Mouse (Mus musculus) lung, embryonic 14.5 days (tissue): ENCODE results near the gene Calr4. TPM values are rescaled to one million over a fixed set of nuclear protein-coding genes. Genes with fewer than 3 reads are reported as not detected.

Experiments
- ATAC-seq: fragments of 200-750 bp; cut with Nextera tagmentation; 2 replicates; pipeline ENCODE4 v1.8.0; 2017; ENCODE audit warnings: mild to moderate bottlenecking, moderate TSS enrichment, moderate library complexity; ENCODE audit not compliant: insufficient read depth
- DNase-seq: peaks from one replicate; pipeline ENCODE4 v3.0.0-alpha.2; 2015
- H3K27ac ChIP-seq: fragments of 300-500 bp; sonication (generic); 2 replicates; pipeline ENCODE4 v1.5.1; 2014; ENCODE audit warnings: low read depth, mild to moderate bottlenecking, moderate library complexity
- H3K27me3 ChIP-seq: fragments of 300-500 bp; sonication (generic); 2 replicates; pipeline ENCODE4 v1.6.1; 2014; ENCODE audit warnings: low read length, control low read depth; ENCODE audit not compliant: insufficient read depth
- H3K36me3 ChIP-seq: fragments of 300-500 bp; sonication (generic); 2 replicates; pipeline ENCODE4 v1.6.1; 2014; ENCODE audit warnings: control low read depth; ENCODE audit not compliant: insufficient read depth
- H3K4me1 ChIP-seq: fragments of 300-500 bp; sonication (generic); 2 replicates; pipeline ENCODE4 v1.6.1; 2014; ENCODE audit warnings: antibody characterized with exemption, control low read depth; ENCODE audit not compliant: insufficient read depth
- H3K4me2 ChIP-seq: fragments of 300-500 bp; sonication (generic); 2 replicates; pipeline ENCODE4 v1.6.1; 2014; ENCODE audit warnings: mild to moderate bottlenecking
- H3K4me3 ChIP-seq: fragments of 300-500 bp; sonication (generic); 2 replicates; pipeline ENCODE4 v1.5.1; 2014; ENCODE audit warnings: low read depth, low read length
- H3K9ac ChIP-seq: fragments of 300-500 bp; sonication (generic); 2 replicates; pipeline ENCODE4 v1.6.1; 2014
- H3K9me3 ChIP-seq: fragments of 300-500 bp; sonication (generic); 2 replicates; pipeline ENCODE4 v1.6.1; 2016; ENCODE audit warnings: low read depth, low read length, control low read depth
- CTCF ChIP-seq: IDR thresholded peaks from 2 replicates; pipeline ENCODE4 v1.5.1; 2016; ENCODE audit warnings: antibody characterized with exemption, low read depth
- WGBS: fragments of 180-500 bp; shearing (Covaris S2); extraction: QIAGEN DNeasy Blood & Tissue Kit; methylation state at CpG from one replicate; pipeline ENCODE4 v1.1.7; 2014; 5-methylcytosine and 5-hydroxymethylcytosine counted together
- polyA plus RNA-seq: library from polyadenylated mRNA; unstranded; fragments of >200 nt; fragmentation: Nextera tagmentation; extraction: Ambion mirVana; gene quantifications from 2 replicates; pipeline ENCODE4 v1.2.1, GENCODE M21; 2014

Gene Calr4
- polyA plus RNA-seq, 1 experiment from 2014 or later = not detected

- ATAC-seq = no peak
- no peaks in the 10 kb centered on the region for H3K36me3 ChIP-seq
- peak; percentile 36 for DNase-seq
Measured at GRCm38 (mm10) chr4:109251605-109252004, 17.3 kb downstream of the Calr4 start.

DNA sequence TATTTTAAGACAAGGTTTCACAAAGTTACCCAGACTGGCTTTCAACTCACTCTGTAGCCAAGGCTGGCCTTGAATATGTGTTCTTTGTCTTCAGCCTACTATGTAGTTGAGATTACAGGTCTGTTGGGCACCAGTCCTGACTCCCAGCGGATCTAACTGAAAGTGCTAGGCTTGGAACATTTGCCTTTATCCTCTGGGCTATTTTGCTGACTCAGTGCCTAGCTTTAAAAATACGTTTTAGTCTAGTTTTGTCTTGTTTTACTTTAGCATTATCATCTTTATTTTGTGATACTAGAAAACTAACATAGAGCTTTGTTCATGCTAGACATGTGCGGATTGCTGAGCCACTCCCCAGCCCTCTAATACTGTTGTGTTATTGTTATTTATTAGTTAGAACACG is 17.9 kb downstream of the Calr4 start:
- no peak overlapping the region for H3K27ac ChIP-seq
- no peak for TF ChIP-seq CTCF
- no peaks in the 10 kb centered on the region for H3K36me3 ChIP-seq
- ATAC-seq (no peak), DNase-seq (no peak)
- H3K27me3 ChIP-seq = no peaks in the 10 kb centered on the region
- WGBS = 76% methylated on average over 4 of the region's 4 CpGs
- no peak overlapping the region for H3K4me2 ChIP-seq
- H3K9ac ChIP-seq = no peak overlapping the region
- H3K9me3 ChIP-seq = no peaks in the 10 kb centered on the region
- 0 out of 2 replicates have a peak, but pooled peaks cover 4% of the 10 kb centered on the region for H3K4me1 ChIP-seq
- H3K4me3 ChIP-seq = no peak overlapping the region

More at GRCm38 (mm10) chr4:109251605-109252004, 17.3 kb downstream of the Calr4 start:
- WGBS = 38% methylated on average over 3 of the region's 3 CpGs
- Histone ChIP-seq H3K27ac (no peak overlapping the region), H3K4me2 (no peak overlapping the region), H3K4me1 (0 out of 2 replicates have a peak, but pooled peaks cover 4% of the 10 kb centered on the region), H3K4me3 (no peak overlapping the region), H3K9ac (no peak overlapping the region), H3K9me3 (no peaks in the 10 kb centered on the region), H3K27me3 (no peaks in the 10 kb centered on the region)
- TF ChIP-seq CTCF = peak; percentile 49

DNA sequence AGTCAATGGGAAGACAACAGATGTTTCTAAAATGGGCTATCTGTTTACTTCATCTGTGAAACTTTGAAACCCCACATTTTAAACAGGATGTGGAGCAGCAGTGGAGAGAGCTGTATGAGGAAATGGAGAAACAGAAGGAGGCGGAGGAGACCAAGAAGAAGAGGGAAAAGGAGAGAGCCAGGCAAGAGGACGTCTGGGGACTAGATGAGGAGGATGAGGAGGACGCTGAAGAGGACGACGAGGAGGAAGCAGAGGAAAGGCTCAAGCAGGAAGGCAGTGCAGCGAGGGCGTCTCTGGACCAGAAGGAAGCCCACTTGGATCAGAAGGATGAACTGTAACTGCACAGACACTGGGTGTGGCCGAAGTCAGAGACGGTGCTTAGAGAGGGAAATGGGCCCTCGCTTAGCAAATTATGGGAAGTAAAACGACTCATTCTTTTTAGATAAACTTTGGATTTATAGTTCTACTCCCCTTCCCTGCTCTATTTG is 19.4 kb downstream of the Calr4 start:
- Histone ChIP-seq H3K36me3 (no peaks in the 10 kb centered on the region), H3K4me3 (no peak overlapping the region), H3K4me1 (0 out of 2 replicates have a peak, but pooled peaks cover 4% of the 10 kb centered on the region), H3K4me2 (0 out of 2 replicates have a peak overlapping the region, but pooled peaks have one; percentile 3), H3K9ac (no peak overlapping the region), H3K27me3 (no peaks in the 10 kb centered on the region), H3K27ac (peak overlapping the region; percentile 13; the same call in 1 of the 2 replicates), H3K9me3 (no peaks in the 10 kb centered on the region)
- peak; percentile 66; the same call in 1 of the 2 replicates for ATAC-seq
- TF ChIP-seq CTCF = no peak
- 41% methylated on average over 11 of the region's 11 CpGs for WGBS
- peak; percentile 56 for DNase-seq

DNA sequence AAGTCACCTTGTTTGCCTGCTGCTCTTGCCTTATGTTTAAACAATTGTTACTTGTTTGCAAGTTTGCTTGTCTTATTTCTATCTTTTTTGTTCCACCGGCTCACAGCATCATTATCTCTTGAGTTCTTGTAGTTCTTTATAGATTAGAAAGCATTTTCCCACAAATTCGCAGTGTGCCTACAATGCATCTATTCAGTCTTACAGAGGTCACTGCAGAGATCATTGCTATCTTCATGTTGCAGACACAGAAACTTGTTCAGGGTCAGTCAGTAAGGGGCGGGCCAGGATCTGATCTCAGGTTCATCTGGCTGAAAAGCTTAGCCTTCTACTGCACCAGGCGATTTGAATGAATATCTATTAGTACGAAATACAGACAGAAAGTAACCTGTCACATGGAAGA is 20.2 kb downstream of the Calr4 start:
- no peaks in the 10 kb centered on the region for H3K36me3 ChIP-seq
- WGBS = 77% methylated on average over 5 of the region's 5 CpGs
- no peaks in the 10 kb centered on the region for H3K27me3 ChIP-seq
- TF ChIP-seq CTCF = no peak
- H3K4me2 ChIP-seq = no peak overlapping the region
- no peak overlapping the region for H3K4me3 ChIP-seq
- ATAC-seq (no peak), DNase-seq (no peak)
- H3K9ac ChIP-seq = no peak overlapping the region
- 0 out of 2 replicates have a peak, but pooled peaks cover 4% of the 10 kb centered on the region for H3K4me1 ChIP-seq
- peak overlapping the region; percentile 46; the same call in 1 of the 2 replicates for H3K27ac ChIP-seq
- no peaks in the 10 kb centered on the region for H3K9me3 ChIP-seq

- WGBS = 42% methylated on average over 2 of the region's 2 CpGs
- H3K4me1 ChIP-seq = 0 out of 2 replicates have a peak, but pooled peaks cover 4% of the 10 kb centered on the region
- ATAC-seq (no peak), DNase-seq (no peak)
- no peak overlapping the region for H3K4me2 ChIP-seq
- H3K36me3 ChIP-seq = no peaks in the 10 kb centered on the region
- no peaks in the 10 kb centered on the region for H3K27me3 ChIP-seq
- H3K27ac ChIP-seq = no peak overlapping the region
- no peak overlapping the region for H3K9ac ChIP-seq
- H3K9me3 ChIP-seq = no peaks in the 10 kb centered on the region
- H3K4me3 ChIP-seq = no peak overlapping the region
- 0 out of 2 replicates have a peak, but pooled peaks have one; percentile 12 for TF ChIP-seq CTCF
Measured at GRCm38 (mm10) chr4:109255321-109255720, 21.0 kb downstream of the Calr4 start.

DNA sequence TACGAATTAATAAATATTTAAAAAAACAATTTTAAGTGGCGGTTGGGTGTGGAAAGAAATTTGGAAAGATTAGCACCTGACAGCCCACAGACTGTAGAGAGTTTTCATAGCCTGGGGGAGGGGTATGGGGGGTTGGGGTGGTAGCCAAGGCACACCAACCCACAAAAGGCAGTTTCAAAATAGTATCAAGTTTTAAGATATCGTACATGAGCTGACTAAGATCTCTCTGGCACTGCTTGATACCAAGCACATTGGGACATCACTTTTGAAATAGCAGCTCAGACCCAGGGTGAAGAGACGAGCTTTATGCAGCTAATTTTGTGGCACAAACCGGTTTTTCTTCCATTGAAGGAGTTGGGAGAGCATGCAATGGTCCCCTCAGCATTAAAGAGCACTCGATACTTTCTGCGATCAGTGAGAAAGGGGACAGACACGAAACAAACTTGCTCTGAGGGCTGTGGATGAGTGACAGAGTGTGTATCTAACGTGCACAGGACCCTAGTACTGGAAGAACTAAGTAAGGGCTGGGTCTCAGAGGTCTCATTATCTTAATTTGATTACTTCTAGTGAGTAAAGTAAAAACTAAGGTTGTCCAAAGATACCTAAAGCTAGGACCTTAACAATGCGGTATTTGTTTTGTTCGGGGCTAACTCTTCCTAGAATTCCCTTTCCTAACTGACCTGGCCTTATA is 21.6 kb downstream of the Calr4 start:
- no peaks in the 10 kb centered on the region for H3K27me3 ChIP-seq
- no peak overlapping the region for H3K9ac ChIP-seq
- 68% methylated on average over 11 of the region's 11 CpGs for WGBS
- no peak overlapping the region for H3K4me2 ChIP-seq
- no peak for DNase-seq
- H3K27ac ChIP-seq = no peak overlapping the region
- no peak for ATAC-seq
- no peaks in the 10 kb centered on the region for H3K36me3 ChIP-seq
- H3K9me3 ChIP-seq = no peaks in the 10 kb centered on the region
- no peak overlapping the region for H3K4me3 ChIP-seq
- TF ChIP-seq CTCF = no peak
- H3K4me1 ChIP-seq = 0 out of 2 replicates have a peak, but pooled peaks cover 4% of the 10 kb centered on the region

- no peak for TF ChIP-seq CTCF
- no peaks in the 10 kb centered on the region for H3K9me3 ChIP-seq
- H3K4me2 ChIP-seq = no peak overlapping the region
- H3K27ac ChIP-seq = no peak overlapping the region
- 79% methylated on average over 6 of the region's 6 CpGs for WGBS
- DNase-seq (no peak), ATAC-seq (no peak)
- no peak overlapping the region for H3K4me3 ChIP-seq
- H3K9ac ChIP-seq = no peak overlapping the region
- H3K36me3 ChIP-seq = no peaks in the 10 kb centered on the region
- H3K4me1 ChIP-seq = 0 out of 2 replicates have a peak, but pooled peaks cover 4% of the 10 kb centered on the region
- H3K27me3 ChIP-seq = no peaks in the 10 kb centered on the region
Measured at GRCm38 (mm10) chr4:109256791-109257190, 22.5 kb downstream of the Calr4 start.
